Mouse (Mus musculus) intestine, postnatal 0 days (tissue): ENCODE results near the gene Celsr1. TPM values are rescaled to one million over a fixed set of nuclear protein-coding genes. Genes with fewer than 3 reads are reported as not detected.

Source experiments
- ATAC-seq: fragments of 200-750 bp; cut with Nextera tagmentation; 2 replicates; pipeline ENCODE4 v1.8.0; 2017; ENCODE audit warnings: mild to moderate bottlenecking, moderate TSS enrichment, moderate library complexity
- H3K27ac ChIP-seq: fragments of 300-500 bp; sonication (generic); 2 replicates; pipeline ENCODE4 v1.5.1; 2014; ENCODE audit warnings: mild to moderate bottlenecking, low read depth, low read length, moderate library complexity
- H3K27me3 ChIP-seq: fragments of 300-500 bp; sonication (generic); replicated peaks from 2 replicates; pipeline ENCODE4 v1.6.1; 2014; ENCODE audit warnings: low read length, mixed read lengths; ENCODE audit not compliant: control insufficient read depth, insufficient read depth
- H3K36me3 ChIP-seq: fragments of 300-500 bp; sonication (generic); 2 replicates; pipeline ENCODE4 v1.6.1; 2014; ENCODE audit warnings: mild to moderate bottlenecking, moderate library complexity; ENCODE audit not compliant: control insufficient read depth, insufficient read depth
- H3K4me1 ChIP-seq: fragments of 300-500 bp; sonication (generic); replicated peaks from 2 replicates; pipeline ENCODE4 v1.6.1; 2014; ENCODE audit warnings: antibody characterized with exemption, low read length, mixed read lengths; ENCODE audit not compliant: control insufficient read depth, insufficient read depth
- H3K4me2 ChIP-seq: fragments of 300-500 bp; sonication (generic); replicated peaks from 2 replicates; pipeline ENCODE4 v1.6.1; 2014; ENCODE audit warnings: low read depth, mild to moderate bottlenecking, moderate library complexity
- H3K4me3 ChIP-seq: fragments of 300-500 bp; sonication (generic); 2 replicates; pipeline ENCODE4 v1.5.1; 2014; ENCODE audit warnings: low read depth, low read length
- H3K9ac ChIP-seq: fragments of 300-500 bp; sonication (generic); 2 replicates; pipeline ENCODE4 v1.6.1; 2014; ENCODE audit warnings: mild to moderate bottlenecking, low read depth, low read length
- H3K9me3 ChIP-seq: fragments of 300-500 bp; sonication (generic); 2 replicates; pipeline ENCODE4 v1.6.1; 2016; ENCODE audit warnings: mixed run types; ENCODE audit not compliant: control insufficient read depth
- CTCF ChIP-seq: sonication (generic); IDR thresholded peaks from 2 replicates; pipeline ENCODE4 v1.5.1; 2016; ENCODE audit warnings: low read depth, mild to moderate bottlenecking, control low read depth, antibody characterized with exemption, moderate library complexity
- whole genome bisulfite sequencing: fragments of 180-500 bp; shearing (Covaris S2); extraction: QIAGEN DNeasy Blood & Tissue Kit; methylation state at CpG from one replicate; pipeline ENCODE4 v1.1.7; 2014; 5-methylcytosine and 5-hydroxymethylcytosine counted together
- polyA plus RNA-seq: library from polyadenylated mRNA; unstranded; fragments of >200 nt; fragmentation: Nextera tagmentation; extraction: Ambion mirVana; gene quantifications from 2 replicates; pipeline ENCODE4 v1.2.1, GENCODE M21; 2015

Celsr1 gene
- polyA plus RNA-seq, 1 experiment from 2014 or later = 0.39 TPM

DNA sequence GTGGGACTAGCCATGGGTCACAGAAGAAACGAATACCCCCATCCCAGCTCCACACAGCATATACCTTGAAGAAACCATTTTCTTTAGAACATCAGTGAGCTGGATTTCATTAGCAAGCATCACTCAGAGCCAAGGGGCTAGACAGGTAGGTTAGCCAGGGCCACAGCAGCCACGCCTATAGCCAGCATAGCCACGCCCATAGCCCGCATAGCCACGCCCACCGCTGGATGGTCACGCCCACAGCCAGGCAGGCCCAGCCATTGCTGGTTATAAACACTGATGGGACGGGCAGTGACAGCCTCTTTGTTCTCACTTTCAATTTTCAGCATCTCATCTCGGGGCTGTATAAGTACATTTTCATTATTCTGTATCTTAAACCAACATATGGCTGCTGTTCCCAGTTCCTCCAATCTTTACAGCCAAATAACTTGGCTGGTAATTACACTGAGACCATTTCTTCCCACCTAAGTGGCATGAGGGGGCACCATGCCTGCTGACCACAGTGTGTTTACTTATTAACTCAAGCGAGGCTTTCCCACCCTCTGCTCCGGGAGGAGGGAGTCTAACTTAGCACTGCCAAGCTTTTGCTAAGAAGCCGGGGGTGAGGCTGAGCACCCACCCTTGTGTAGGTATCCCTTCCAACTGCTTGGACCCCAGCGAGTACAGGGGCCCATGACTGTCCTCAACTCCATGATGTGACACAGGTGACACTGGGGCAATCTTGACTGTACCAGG is 37.4 kb downstream of the Celsr1 start:
- ATAC-seq = peak; percentile 54; the same call in 1 of the 2 replicates
- H3K9ac ChIP-seq = no peak overlapping the region
- H3K4me1 ChIP-seq = no peaks in the 10 kb centered on the region
- H3K27me3 ChIP-seq = peaks cover 5% of the 10 kb centered on the region; the same call in 1 of the 2 replicates
- H3K4me2 ChIP-seq = no peak overlapping the region
- H3K27ac ChIP-seq = no peak overlapping the region
- WGBS = 25% methylated on average over 13 of the region's 13 CpGs
- H3K4me3 ChIP-seq = no peak overlapping the region
- H3K9me3 ChIP-seq = no peaks in the 10 kb centered on the region
- no peak for TF ChIP-seq CTCF
- no peaks in the 10 kb centered on the region for H3K36me3 ChIP-seq

DNA sequence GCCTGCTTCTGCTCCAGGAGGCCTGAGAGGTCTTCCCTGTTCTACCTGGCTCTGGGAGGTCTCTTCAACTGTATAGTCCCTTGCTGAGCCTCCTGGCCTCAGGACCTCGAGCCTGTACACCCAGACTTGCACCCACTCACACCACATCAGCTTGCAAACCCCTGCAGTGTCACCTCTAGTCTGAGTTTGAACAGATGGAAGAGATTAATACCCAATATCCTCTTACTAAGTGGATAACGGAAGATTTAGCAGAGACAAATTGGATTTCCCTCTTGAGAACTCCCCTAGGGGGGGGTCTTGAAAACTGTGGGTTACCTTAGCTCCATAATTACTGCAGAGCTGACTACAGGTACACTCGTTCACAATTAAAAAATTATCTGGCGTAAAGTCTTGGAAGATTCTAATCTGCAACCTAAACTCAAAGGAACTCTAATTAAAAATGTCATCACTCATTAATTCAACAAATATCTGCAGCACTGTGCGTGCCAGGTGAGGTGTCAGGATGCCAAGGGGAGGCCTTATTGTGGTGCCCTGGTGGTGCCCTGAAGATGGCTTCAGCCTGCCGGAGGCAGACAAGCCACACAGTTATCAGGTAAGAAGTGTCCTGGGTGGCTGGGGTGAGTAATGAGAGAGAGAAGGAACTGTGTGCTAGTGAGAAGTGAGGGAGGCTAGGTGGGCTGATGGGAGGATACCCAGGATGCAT is 38.5 kb downstream of the Celsr1 start:
- H3K4me1 ChIP-seq = no peaks in the 10 kb centered on the region
- H3K4me2 ChIP-seq = no peak overlapping the region
- H3K9ac ChIP-seq = no peak overlapping the region
- 87% methylated on average over 6 of the region's 6 CpGs for WGBS
- H3K27me3 ChIP-seq = peaks cover 5% of the 10 kb centered on the region; the same call in 1 of the 2 replicates
- no peak for TF ChIP-seq CTCF
- no peak for ATAC-seq
- H3K27ac ChIP-seq = no peak overlapping the region
- no peaks in the 10 kb centered on the region for H3K9me3 ChIP-seq
- no peaks in the 10 kb centered on the region for H3K36me3 ChIP-seq
- H3K4me3 ChIP-seq = no peak overlapping the region

DNA sequence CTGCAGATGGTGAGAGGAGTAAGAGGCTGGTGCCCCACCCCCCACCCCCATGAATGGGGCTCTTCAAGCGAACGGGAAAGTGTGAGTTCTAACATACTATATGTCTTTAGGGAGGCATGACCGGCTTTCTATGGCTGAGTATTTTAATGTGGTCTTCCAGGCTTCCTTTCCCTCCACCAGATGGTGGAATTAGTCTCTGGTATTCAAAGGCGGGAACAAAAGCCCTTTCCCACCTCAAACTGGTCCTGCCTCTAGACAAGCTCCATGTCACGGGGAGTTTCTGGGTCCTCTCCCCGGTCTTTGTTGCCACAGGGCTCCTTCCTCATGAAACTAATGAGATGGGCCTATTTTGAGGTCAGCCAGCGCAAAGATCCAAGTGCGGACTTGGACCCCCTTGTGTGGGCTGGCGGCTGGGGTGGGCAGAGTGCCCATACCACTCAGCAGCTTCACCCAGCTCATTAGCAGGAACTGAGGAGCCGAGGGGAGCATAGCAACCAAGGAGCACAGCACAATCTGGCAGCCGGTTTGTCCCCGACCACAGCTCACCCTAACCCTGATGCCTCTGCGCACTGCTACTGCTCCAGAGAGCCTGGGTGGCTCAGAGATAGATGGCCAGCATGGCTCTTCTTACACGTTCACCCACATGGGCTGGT is 39.5 kb downstream of the Celsr1 start:
- H3K36me3 ChIP-seq = no peaks in the 10 kb centered on the region
- no peak for ATAC-seq
- 63% methylated on average over 14 of the region's 14 CpGs for WGBS

DNA sequence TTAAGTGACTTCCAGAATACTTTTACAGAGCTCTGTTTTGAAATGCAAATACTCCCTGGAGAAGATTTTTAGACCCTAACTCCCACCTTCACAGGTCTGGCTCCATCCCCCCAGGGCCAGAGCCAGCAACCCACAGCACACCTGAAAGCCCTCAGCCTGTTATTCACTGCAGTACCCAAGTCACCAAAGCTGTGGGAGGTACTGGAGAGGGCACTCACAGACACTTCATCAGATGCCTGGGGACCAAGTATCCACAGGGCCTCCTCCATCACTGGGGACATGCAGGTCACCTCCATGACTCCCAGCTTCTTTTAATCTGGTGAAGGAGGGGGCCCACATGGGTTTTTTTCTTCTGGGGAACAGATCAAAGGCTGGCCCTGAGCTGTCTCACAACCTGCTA is 40.2 kb downstream of the Celsr1 start:
- H3K27me3 ChIP-seq = no peaks in the 10 kb centered on the region
- no peak overlapping the region for H3K27ac ChIP-seq
- no peak for ATAC-seq
- no peaks in the 10 kb centered on the region for H3K9me3 ChIP-seq
- H3K4me2 ChIP-seq = no peak overlapping the region
- TF ChIP-seq CTCF = no peak
- no peak overlapping the region for H3K9ac ChIP-seq
- no peaks in the 10 kb centered on the region for H3K4me1 ChIP-seq
- H3K4me3 ChIP-seq = no peak overlapping the region
- no peaks in the 10 kb centered on the region for H3K36me3 ChIP-seq

More for the DNA sequence above, 39.5 kb downstream of the Celsr1 start:
- peaks cover 3% of the 10 kb centered on the region; the same call in 1 of the 2 replicates for H3K27me3 ChIP-seq
- no peaks in the 10 kb centered on the region for H3K9me3 ChIP-seq
- no peak overlapping the region for H3K4me2 ChIP-seq
- H3K4me1 ChIP-seq = no peaks in the 10 kb centered on the region
- H3K27ac ChIP-seq = no peak overlapping the region
- TF ChIP-seq CTCF = no peak
- no peak overlapping the region for H3K9ac ChIP-seq
- H3K4me3 ChIP-seq = no peak overlapping the region

GRCm38 (mm10) chr15:85992125-85992495 is 41.5 kb downstream of the Celsr1 start:
- 42% methylated on average over 3 of the region's 3 CpGs for WGBS
- H3K27me3 ChIP-seq = no peaks in the 10 kb centered on the region
- TF ChIP-seq CTCF = no peak
- ATAC-seq = no peak
- H3K9me3 ChIP-seq = no peaks in the 10 kb centered on the region
- no peak overlapping the region for H3K9ac ChIP-seq
- no peaks in the 10 kb centered on the region for H3K36me3 ChIP-seq
- no peak overlapping the region for H3K27ac ChIP-seq
- H3K4me3 ChIP-seq = no peak overlapping the region
- H3K4me1 ChIP-seq = no peaks in the 10 kb centered on the region
- H3K4me2 ChIP-seq = no peak overlapping the region

DNA sequence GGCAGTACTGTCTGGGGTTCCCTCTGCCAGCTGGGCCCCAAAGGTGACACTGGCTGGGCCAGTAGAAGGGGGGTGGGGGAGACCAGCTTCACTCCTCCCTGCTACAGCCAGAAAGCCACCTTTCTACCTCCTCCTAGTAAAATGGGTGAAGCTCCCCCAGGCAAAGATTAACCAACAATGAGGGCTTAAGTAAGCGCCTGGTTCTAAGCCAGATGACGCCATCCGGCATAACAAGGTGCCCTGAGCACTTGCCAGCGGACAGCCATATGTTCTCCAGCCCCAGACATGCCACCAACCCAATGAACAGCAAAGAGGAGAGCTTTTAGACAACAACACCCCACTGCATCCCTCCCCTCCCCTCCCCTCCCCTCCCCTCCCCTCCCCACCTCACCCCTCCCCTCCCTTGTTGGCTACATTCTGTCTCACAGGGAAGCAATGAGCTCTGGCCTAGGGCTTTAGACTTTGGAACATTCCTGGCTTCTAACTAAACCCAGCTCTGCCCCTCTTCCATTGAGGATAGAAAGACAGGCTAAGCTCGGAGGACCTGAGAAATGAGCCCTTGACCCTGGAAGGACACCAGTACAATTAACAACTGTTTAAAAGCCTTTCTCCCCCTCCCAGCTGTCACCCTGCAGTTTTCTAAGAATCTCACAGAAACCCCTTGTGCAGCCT is 42.0 kb downstream of the Celsr1 start:
- no peaks in the 10 kb centered on the region for H3K9me3 ChIP-seq
- H3K9ac ChIP-seq = no peak overlapping the region
- H3K4me1 ChIP-seq = no peaks in the 10 kb centered on the region
- no peak overlapping the region for H3K4me3 ChIP-seq
- no peak for TF ChIP-seq CTCF
- H3K4me2 ChIP-seq = no peak overlapping the region
- no peak for ATAC-seq
- no peaks in the 10 kb centered on the region for H3K36me3 ChIP-seq
- H3K27me3 ChIP-seq = no peaks in the 10 kb centered on the region
- WGBS = 68% methylated on average over 5 of the region's 5 CpGs
- H3K27ac ChIP-seq = no peak overlapping the region
